18 mouse cellular contexts compared by ENCODE assay signal in genomic region chr13:113597616-113598015, GRCm38 (mm10). TPM values are rescaled to one million over a fixed set of nuclear protein-coding genes. Genes with fewer than 3 reads are reported as not detected.
A peak's percentile ranks its signal among the peaks of the same experiment; 100 is the strongest.
DNase-seq lines count a peak whose midpoint lies in the region; ATAC-seq lines count a peak whose summit lies in the region.
"Had no signal": no experiment of that assay in that cellular context is flagged by ENCODE, and none has a peak within 500 bp of the region (broad histone marks: within the 10 kb centered on the region; RNA-seq: fewer than 3 reads in every experiment).

No protein-coding gene starts in this region.

- H3K4me1 ChIP-seq in intestine, embryonic 16.5 days (ENCODE audit: control insufficient read depth, insufficient read depth, low read length), result peaks cover 59% of the 10 kb centered on the region
- peaks cover 31% of the 10 kb centered on the region for H3K4me1 ChIP-seq in intestine, embryonic 15.5 days (replicated peaks)
- H3K4me1 ChIP-seq in midbrain, embryonic 10.5 days, result peaks cover 10% of the 10 kb centered on the region
- no peaks in the 10 kb centered on the region for H3K4me1 ChIP-seq in midbrain, embryonic 11.5 days (ENCODE audit: control insufficient read depth, insufficient read depth, low read length)

- WGBS in intestine, embryonic 16.5 days, result 78% methylated on average over 10 of the region's 10 CpGs
- WGBS in intestine, embryonic 15.5 days, result 81% methylated on average over 10 of the region's 10 CpGs
- 93% methylated on average over 10 of the region's 10 CpGs for WGBS in midbrain, embryonic 10.5 days
- WGBS in midbrain, embryonic 11.5 days, result 94% methylated on average over 10 of the region's 10 CpGs

- H3K4me3 ChIP-seq in intestine, embryonic 16.5 days (ENCODE audit: low read length), result no peak overlapping the region
- H3K4me3 ChIP-seq in intestine, embryonic 15.5 days (replicated peaks), result no peak overlapping the region
- H3K4me3 ChIP-seq in midbrain, embryonic 10.5 days, result no peak overlapping the region
- no peak overlapping the region for H3K4me3 ChIP-seq in midbrain, embryonic 11.5 days (ENCODE audit: low read depth, low read length)
- H3K4me3 ChIP-seq: forebrain, embryonic 13.5 days; layer of hippocampus, adult 2 months; lung, embryonic 15.5 days; midbrain, embryonic 13.5 days had no signal

- H3K27ac ChIP-seq in intestine, embryonic 16.5 days (ENCODE audit: low read length), result no peak overlapping the region
- no peak overlapping the region for H3K27ac ChIP-seq in intestine, embryonic 15.5 days
- H3K27ac ChIP-seq in midbrain, embryonic 10.5 days (replicated peaks), result 0 out of 2 replicates have a peak overlapping the region, but pooled peaks have one; percentile 13
- H3K27ac ChIP-seq in midbrain, embryonic 11.5 days (ENCODE audit: low read depth, low read length), result no peak overlapping the region
- H3K27ac ChIP-seq: forebrain, embryonic 13.5 days; kidney, postnatal 0 days; layer of hippocampus, adult 2 months; lung, embryonic 15.5 days; midbrain, embryonic 13.5 days had no signal

- no peaks in the 10 kb centered on the region for H3K36me3 ChIP-seq in intestine, embryonic 16.5 days (ENCODE audit: control insufficient read depth, insufficient read depth, low read length)
- H3K36me3 ChIP-seq in intestine, embryonic 15.5 days, result peaks cover 4% of the 10 kb centered on the region; the same call in 1 of the 2 replicates
- H3K36me3 ChIP-seq in midbrain, embryonic 10.5 days, result peaks cover 34% of the 10 kb centered on the region
- peaks cover 3% of the 10 kb centered on the region; the same call in 1 of the 2 replicates for H3K36me3 ChIP-seq in midbrain, embryonic 11.5 days (ENCODE audit: control insufficient read depth, insufficient read depth, low read length)

- 0 out of 2 replicates have a peak overlapping the region, but pooled peaks have one; percentile 16 for H3K4me2 ChIP-seq in intestine, embryonic 16.5 days (ENCODE audit: low read depth, low read length)
- H3K4me2 ChIP-seq in intestine, embryonic 15.5 days (replicated peaks), result no peak overlapping the region
- H3K4me2 ChIP-seq in midbrain, embryonic 11.5 days, result no peak overlapping the region
- H3K4me2 ChIP-seq: forebrain, embryonic 13.5 days; heart, embryonic 11.5 days; lung, embryonic 15.5 days; midbrain, embryonic 13.5 days had no signal

- no peak overlapping the region for H3K9ac ChIP-seq in intestine, embryonic 16.5 days (ENCODE audit: low read depth, low read length)
- no peak overlapping the region for H3K9ac ChIP-seq in intestine, embryonic 15.5 days
- no peak overlapping the region for H3K9ac ChIP-seq in midbrain, embryonic 11.5 days (ENCODE audit: low read length)
- H3K9ac ChIP-seq: forebrain, embryonic 13.5 days; lung, embryonic 15.5 days; midbrain, embryonic 13.5 days had no signal

- no peaks in the 10 kb centered on the region for H3K27me3 ChIP-seq in intestine, embryonic 16.5 days (replicated peaks; ENCODE audit: control insufficient read depth, insufficient read depth, low read length)
- no peaks in the 10 kb centered on the region for H3K27me3 ChIP-seq in intestine, embryonic 15.5 days (replicated peaks)
- H3K27me3 ChIP-seq in midbrain, embryonic 10.5 days (ENCODE audit: low read depth, poor library complexity, severe bottlenecking), result no peaks in the 10 kb centered on the region
- H3K27me3 ChIP-seq in midbrain, embryonic 11.5 days (ENCODE audit: control insufficient read depth, insufficient read depth, low read length), result no peaks in the 10 kb centered on the region
- H3K27me3 ChIP-seq: forebrain, embryonic 13.5 days; lung, embryonic 15.5 days; midbrain, embryonic 13.5 days had no signal

- ATAC-seq in intestine, embryonic 16.5 days, result no peak; the same call in 1 of the 2 replicates
- no peak for ATAC-seq in intestine, embryonic 15.5 days
- no peak for ATAC-seq in midbrain, embryonic 11.5 days (ENCODE audit: low FRiP score)
- no peak for ATAC-seq in megakaryocyte progenitor cell, adult 5-6 weeks (replicated peaks; ENCODE audit: poor library complexity)
- ATAC-seq: forebrain, embryonic 13.5 days; inflammation-experienced regulatory T-cells, adult 6 months had no signal

- no peaks in the 10 kb centered on the region for H3K9me3 ChIP-seq in intestine, embryonic 16.5 days (ENCODE audit: control insufficient read depth, low read length)
- H3K9me3 ChIP-seq in intestine, embryonic 15.5 days, result no peaks in the 10 kb centered on the region
- no peaks in the 10 kb centered on the region for H3K9me3 ChIP-seq in midbrain, embryonic 10.5 days (replicated peaks)
- H3K9me3 ChIP-seq in midbrain, embryonic 11.5 days (ENCODE audit: control insufficient read depth, low read length), result no peaks in the 10 kb centered on the region
- H3K9me3 ChIP-seq: forebrain, embryonic 13.5 days; lung, embryonic 15.5 days; midbrain, embryonic 13.5 days had no signal

- DNase-seq in cerebellum, adult 9-10 months, result peak; percentile 30
- no peak for DNase-seq in cerebellum, adult 18-20 months
- DNase-seq in midbrain, embryonic 10.5 days (ENCODE audit: low spot score), result no peak
- no peak for DNase-seq in midbrain, embryonic 11.5 days (ENCODE audit: low spot score, missing footprints)
- no peak for DNase-seq in layer of hippocampus, postnatal 14 days (ENCODE audit: low spot score in 2 of 2)
- DNase-seq: embryo, embryonic 11 days; heart, postnatal 4 days; liver had no signal

RNA-seq across cellular contexts. Expression of gene Snx18, which starts 20.7 kb away (rescaled TPM):
- 10.1 and 11.7 TPM in 2 replicates for polyA plus RNA-seq in intestine, embryonic 16.5 days (2015; fragmentation: Nextera tagmentation; extraction: Ambion mirVana)
- polyA plus RNA-seq in intestine, embryonic 15.5 days (2015; fragmentation: Nextera tagmentation; extraction: Ambion mirVana), result 18.1 and 20.3 TPM in 2 replicates
- polyA plus RNA-seq in midbrain, embryonic 10.5 days (2016; fragmentation: Nextera tagmentation; extraction: Ambion mirVana), result 12.3 and 13.0 TPM in 2 replicates
- 18.1 and 20.1 TPM in 2 replicates for polyA plus RNA-seq in midbrain, embryonic 11.5 days (2014; fragmentation: Nextera tagmentation; extraction: Ambion mirVana)
- total RNA-seq in layer of hippocampus, postnatal 14 days (2021), result 10 to 100 TPM; 26.6 to 29.4 TPM
- 35.4 and 45.4 TPM in 2 replicates for total RNA-seq in megakaryocyte progenitor cell, adult 5-6 weeks (2015)
- total RNA-seq in megakaryocyte progenitor cell, adult 5-6 weeks (2017), result 40.1 and 42.2 TPM in 2 replicates
